Mouse (Mus musculus): ENCODE results near the gene Samd1. TPM values are rescaled to one million over a fixed set of nuclear protein-coding genes. Genes with fewer than 3 reads are reported as not detected.
A peak's percentile ranks its signal among the peaks of the same experiment; 100 is the strongest.

The Samd1 gene
- polyA plus RNA-seq, 1 experiment: 153 TPM

DNA sequence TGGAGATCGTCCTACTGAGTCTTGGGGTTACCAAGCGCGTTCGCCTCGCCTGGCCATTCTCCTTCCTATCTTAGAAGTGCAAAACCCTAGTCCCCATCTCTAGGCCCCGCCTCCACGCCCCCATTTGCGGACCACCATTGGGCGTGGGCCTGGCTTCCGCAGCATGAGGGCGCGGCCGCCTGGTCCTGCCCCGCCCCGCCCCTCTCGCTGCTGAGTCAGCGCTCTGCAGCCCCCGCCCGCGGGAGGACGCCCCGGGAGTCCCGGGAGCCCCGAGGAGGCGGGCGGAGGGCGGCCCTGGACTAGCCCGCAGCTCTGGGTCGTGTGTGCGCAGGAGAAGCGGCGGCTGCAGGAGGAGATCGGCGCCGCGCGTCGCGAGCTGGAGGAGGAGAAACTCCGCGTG is 28.4 kb downstream of the Samd1 start:
- Histone ChIP-seq H3K4me1 (replicated peaks; ENCODE audit: control insufficient read depth, insufficient read depth, low read length) (peaks cover 12% of the 10 kb centered on the region; the same call in 1 of the 2 replicates), H3K27ac (ENCODE audit: control insufficient read depth, insufficient read depth, low read length) (no peak overlapping the region), H3K4me3 (ENCODE audit: control insufficient read depth, insufficient read depth, low read length) (peak overlapping the region; percentile 10; the same call in 1 of the 2 replicates), H3K27me3 (ENCODE audit: control insufficient read depth, insufficient read depth, low read length) (no peaks in the 10 kb centered on the region; the same call in 1 of the 2 replicates), H3K36me3 (ENCODE audit: control insufficient read depth, insufficient read depth, low read length) (no peaks in the 10 kb centered on the region; the same call in 1 of the 2 replicates)
- TF ChIP-seq CTCF (IDR thresholded peaks at IDR 0.05; ENCODE audit: borderline replicate concordance, control insufficient read depth, extremely low read depth, insufficient read depth, low read length, poor library complexity) (no peak), POLR2A (IDR thresholded peaks at IDR 0.05; ENCODE audit: control insufficient read depth, extremely low read depth, insufficient read depth, low read length, poor library complexity) (no peak)
- 2% methylated on average over 41 of the region's 41 CpGs for WGBS
- DNase-seq: peak; percentile 78

DNA sequence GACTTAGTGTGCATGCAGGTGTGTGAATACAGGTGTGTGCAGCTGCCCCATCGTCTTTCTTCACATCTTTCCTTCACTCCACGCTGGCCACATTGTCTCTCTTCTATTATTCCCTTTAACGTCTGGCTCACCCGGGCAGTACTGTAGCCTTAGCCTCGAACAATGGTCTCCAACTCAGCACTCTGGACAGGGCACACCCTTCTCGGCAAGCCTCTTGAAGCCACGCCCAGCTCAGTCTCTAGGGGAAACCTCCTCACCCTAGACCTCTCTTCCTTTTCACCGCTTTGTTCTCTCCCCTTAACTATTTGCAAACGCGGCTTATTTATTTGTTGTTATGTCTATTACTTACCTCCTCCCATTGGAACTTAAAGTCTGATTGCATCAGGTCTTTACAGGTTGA is 30.0 kb downstream of the Samd1 start:
- peaks cover 12% of the 10 kb centered on the region; the same call in 1 of the 2 replicates for H3K4me1 ChIP-seq (replicated peaks; ENCODE audit: control insufficient read depth, insufficient read depth, low read length)
- H3K27ac ChIP-seq (ENCODE audit: control insufficient read depth, insufficient read depth, low read length): no peak overlapping the region
- H3K27me3 ChIP-seq (ENCODE audit: control insufficient read depth, insufficient read depth, low read length): no peaks in the 10 kb centered on the region; the same call in 1 of the 2 replicates
- no peak for DNase-seq
- WGBS: 5% methylated on average over 10 of the region's 10 CpGs
- no peak overlapping the region for H3K4me3 ChIP-seq (ENCODE audit: control insufficient read depth, insufficient read depth, low read length)
- H3K36me3 ChIP-seq (ENCODE audit: control insufficient read depth, insufficient read depth, low read length): no peaks in the 10 kb centered on the region; the same call in 1 of the 2 replicates
- TF ChIP-seq CTCF (IDR thresholded peaks at IDR 0.05; ENCODE audit: borderline replicate concordance, control insufficient read depth, extremely low read depth, insufficient read depth, low read length, poor library complexity) (no peak), POLR2A (IDR thresholded peaks at IDR 0.05; ENCODE audit: control insufficient read depth, extremely low read depth, insufficient read depth, low read length, poor library complexity) (no peak)

DNA sequence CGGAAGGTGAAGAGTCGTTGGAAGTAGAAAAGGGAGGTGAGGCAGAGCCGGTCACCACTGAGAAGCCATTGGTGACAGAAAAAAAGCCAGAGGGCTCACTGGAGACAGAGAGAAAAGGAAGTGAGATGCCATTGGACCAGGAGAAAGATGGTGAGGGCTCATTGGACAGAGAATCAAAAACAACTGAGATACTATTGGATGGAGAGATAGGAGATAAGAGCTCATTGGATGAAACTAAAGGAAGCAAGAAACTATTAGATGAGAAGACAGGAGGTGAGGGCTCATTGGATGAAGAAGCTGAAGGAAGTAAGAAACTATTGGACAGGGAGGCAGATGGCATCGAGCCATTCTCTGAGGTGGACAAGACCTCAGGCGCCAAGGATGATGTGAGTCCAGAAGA is 31.8 kb downstream of the Samd1 start:
- H3K4me1 ChIP-seq (replicated peaks; ENCODE audit: control insufficient read depth, insufficient read depth, low read length): peaks cover 12% of the 10 kb centered on the region; the same call in 1 of the 2 replicates
- no peak overlapping the region for H3K4me3 ChIP-seq (ENCODE audit: control insufficient read depth, insufficient read depth, low read length)
- 92% methylated on average over 5 of the region's 5 CpGs for WGBS
- peaks cover 17% of the 10 kb centered on the region for H3K36me3 ChIP-seq (ENCODE audit: control insufficient read depth, insufficient read depth, low read length)
- no peak overlapping the region for H3K27ac ChIP-seq (ENCODE audit: control insufficient read depth, insufficient read depth, low read length)
- no peak for DNase-seq
- H3K27me3 ChIP-seq (ENCODE audit: control insufficient read depth, insufficient read depth, low read length): no peaks in the 10 kb centered on the region; the same call in 1 of the 2 replicates
- TF ChIP-seq POLR2A (IDR thresholded peaks at IDR 0.05; ENCODE audit: control insufficient read depth, extremely low read depth, insufficient read depth, low read length, poor library complexity) (no peak), CTCF (IDR thresholded peaks at IDR 0.05; ENCODE audit: borderline replicate concordance, control insufficient read depth, extremely low read depth, insufficient read depth, low read length, poor library complexity) (no peak)

DNA sequence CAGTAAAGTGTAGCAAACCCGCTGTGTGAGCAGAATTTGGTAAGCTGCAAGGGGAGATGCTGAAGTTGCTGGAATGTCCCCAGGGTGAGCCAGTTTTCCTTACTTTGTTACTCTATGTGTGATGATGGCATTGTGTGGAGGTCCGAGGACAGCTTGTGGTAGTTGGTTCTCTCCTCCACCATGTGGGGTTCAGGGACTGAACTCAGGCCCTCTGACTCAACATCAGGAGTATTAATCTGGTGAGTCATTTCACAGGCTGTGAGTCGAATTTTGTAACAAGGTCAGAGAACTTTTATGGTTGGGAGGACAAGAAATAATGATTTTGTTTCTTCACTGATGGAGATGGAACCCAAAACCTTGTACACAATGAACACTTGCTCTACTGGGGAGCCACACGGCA is 35.3 kb downstream of the Samd1 start:
- DNase-seq: no peak
- Histone ChIP-seq H3K4me3 (ENCODE audit: control insufficient read depth, insufficient read depth, low read length) (no peak overlapping the region), H3K4me1 (replicated peaks; ENCODE audit: control insufficient read depth, insufficient read depth, low read length) (no peaks in the 10 kb centered on the region), H3K27ac (ENCODE audit: control insufficient read depth, insufficient read depth, low read length) (no peak overlapping the region), H3K27me3 (ENCODE audit: control insufficient read depth, insufficient read depth, low read length) (no peaks in the 10 kb centered on the region; the same call in 1 of the 2 replicates), H3K36me3 (ENCODE audit: control insufficient read depth, insufficient read depth, low read length) (peaks cover 29% of the 10 kb centered on the region)
- WGBS: 92% methylated on average over 4 of the region's 4 CpGs
- TF ChIP-seq CTCF (IDR thresholded peaks at IDR 0.05; ENCODE audit: borderline replicate concordance, control insufficient read depth, extremely low read depth, insufficient read depth, low read length, poor library complexity) (no peak), POLR2A (IDR thresholded peaks at IDR 0.05; ENCODE audit: control insufficient read depth, extremely low read depth, insufficient read depth, low read length, poor library complexity) (no peak)

DNA sequence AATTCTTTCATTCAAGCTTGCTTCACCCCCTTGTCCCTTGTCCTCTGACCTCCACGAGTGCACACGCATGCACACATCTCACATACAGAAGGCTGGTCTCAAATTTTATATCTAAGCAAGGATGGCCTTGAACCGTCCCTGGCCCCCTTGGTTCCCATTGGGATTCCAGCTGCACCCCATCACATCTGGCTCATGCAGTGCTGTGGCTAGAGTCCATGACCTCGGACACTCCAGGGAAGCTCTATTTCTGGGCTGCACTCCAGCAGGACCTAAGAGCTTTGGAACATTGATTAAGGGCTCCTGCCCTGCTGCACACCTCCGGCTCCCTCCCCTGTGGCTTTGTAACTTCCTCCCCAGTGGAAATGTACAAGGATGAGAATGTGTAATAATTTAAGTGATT is 40.5 kb downstream of the Samd1 start:
- Histone ChIP-seq H3K27ac (ENCODE audit: control insufficient read depth, insufficient read depth, low read length) (no peak overlapping the region), H3K36me3 (ENCODE audit: control insufficient read depth, insufficient read depth, low read length) (peaks cover 34% of the 10 kb centered on the region), H3K4me1 (replicated peaks; ENCODE audit: control insufficient read depth, insufficient read depth, low read length) (peaks cover 22% of the 10 kb centered on the region), H3K4me3 (ENCODE audit: control insufficient read depth, insufficient read depth, low read length) (no peak overlapping the region), H3K27me3 (ENCODE audit: control insufficient read depth, insufficient read depth, low read length) (no peaks in the 10 kb centered on the region)
- no peak for TF ChIP-seq POLR2A (IDR thresholded peaks at IDR 0.05; ENCODE audit: control insufficient read depth, extremely low read depth, insufficient read depth, low read length, poor library complexity)
- TF ChIP-seq CTCF (IDR thresholded peaks at IDR 0.05; ENCODE audit: borderline replicate concordance, control insufficient read depth, extremely low read depth, insufficient read depth, low read length, poor library complexity): no peak
- 96% methylated on average over 5 of the region's 5 CpGs for WGBS
- no peak for DNase-seq

DNA sequence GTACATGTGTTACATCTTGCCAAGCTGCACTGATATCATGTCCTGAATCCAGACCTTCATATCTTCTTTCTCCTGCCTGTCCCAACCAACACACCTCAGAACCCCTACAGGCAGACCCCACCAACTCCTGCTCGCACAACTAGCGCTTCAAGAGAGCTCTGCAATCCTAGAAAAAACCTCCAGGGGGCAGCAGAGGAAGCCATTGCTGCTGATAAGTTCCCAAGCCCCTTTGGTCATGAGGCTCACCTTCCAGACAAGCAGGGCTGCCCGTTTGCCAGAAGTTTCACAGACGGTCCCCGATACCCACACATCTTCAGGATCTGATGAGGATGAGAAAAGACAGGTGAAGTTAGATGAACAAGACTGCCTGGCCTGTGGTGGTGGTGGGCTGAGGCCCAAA is 41.6 kb downstream of the Samd1 start:
- WGBS: 27% methylated on average over 5 of the region's 5 CpGs
- H3K36me3 ChIP-seq (ENCODE audit: control insufficient read depth, insufficient read depth, low read length): peaks cover 24% of the 10 kb centered on the region
- DNase-seq: peak; percentile 81
- no peak overlapping the region for H3K27ac ChIP-seq (ENCODE audit: control insufficient read depth, insufficient read depth, low read length)
- TF ChIP-seq POLR2A (IDR thresholded peaks at IDR 0.05; ENCODE audit: control insufficient read depth, extremely low read depth, insufficient read depth, low read length, poor library complexity) (0 out of 2 replicates have a peak, but pooled peaks have one; percentile 29), CTCF (IDR thresholded peaks at IDR 0.05; ENCODE audit: borderline replicate concordance, control insufficient read depth, extremely low read depth, insufficient read depth, low read length, poor library complexity) (peak; percentile 67; the same call in 1 of the 2 replicates)
- H3K4me3 ChIP-seq (ENCODE audit: control insufficient read depth, insufficient read depth, low read length): no peak overlapping the region
- no peaks in the 10 kb centered on the region for H3K27me3 ChIP-seq (ENCODE audit: control insufficient read depth, insufficient read depth, low read length)
- peaks cover 25% of the 10 kb centered on the region for H3K4me1 ChIP-seq (replicated peaks; ENCODE audit: control insufficient read depth, insufficient read depth, low read length)
